Mouse (Mus musculus) limb, embryonic 15.5 days (tissue): Measurements from ENCODE around the gene Isy1. TPM values are rescaled to one million over a fixed set of nuclear protein-coding genes. Genes with fewer than 3 reads are reported as not detected.

Experiments used
- ATAC-seq: fragments of 200-750 bp; cut with Nextera tagmentation; 2 replicates; pipeline ENCODE4 v1.8.0; 2017; ENCODE audit warnings: low read depth, moderate TSS enrichment; ENCODE audit not compliant: insufficient number of reproducible peaks, low FRiP score, low TSS enrichment
- H3K27ac ChIP-seq: fragments of 300-500 bp; sonication (generic); 2 replicates; pipeline ENCODE4 v1.5.1; 2015; ENCODE audit warnings: moderate library complexity, mild to moderate bottlenecking, inconsistent platforms
- H3K27me3 ChIP-seq: fragments of 300-500 bp; sonication (generic); 2 replicates; pipeline ENCODE4 v1.6.1; 2015; ENCODE audit warnings: inconsistent platforms
- H3K36me3 ChIP-seq: fragments of 300-500 bp; sonication (generic); 2 replicates; pipeline ENCODE4 v1.6.1; 2015; ENCODE audit warnings: inconsistent platforms
- H3K4me1 ChIP-seq: fragments of 300-500 bp; sonication (generic); 2 replicates; pipeline ENCODE4 v1.6.1; 2015; ENCODE audit warnings: inconsistent platforms
- H3K4me2 ChIP-seq: fragments of 300-500 bp; sonication (generic); 2 replicates; pipeline ENCODE4 v1.6.1; 2015; ENCODE audit warnings: mild to moderate bottlenecking, inconsistent platforms
- H3K4me3 ChIP-seq: fragments of 300-500 bp; sonication (generic); 2 replicates; pipeline ENCODE4 v1.5.1; 2015; ENCODE audit warnings: mild to moderate bottlenecking, inconsistent platforms
- H3K9ac ChIP-seq: fragments of 300-500 bp; sonication (generic); 2 replicates; pipeline ENCODE4 v1.6.1; 2015; ENCODE audit warnings: inconsistent platforms
- H3K9me3 ChIP-seq: fragments of 300-500 bp; sonication (generic); 2 replicates; pipeline ENCODE4 v1.6.1; 2016; ENCODE audit warnings: inconsistent platforms
- WGBS: fragments of 180-500 bp; shearing (Covaris S2); methylation state at CpG from one replicate; pipeline ENCODE4 v1.1.7; 2015; 5-methylcytosine and 5-hydroxymethylcytosine counted together
- polyA plus RNA-seq: library from polyadenylated mRNA; unstranded; fragments of >200 nt; fragmentation: Nextera tagmentation; extraction: Ambion mirVana; gene quantifications from 2 replicates; pipeline ENCODE4 v1.2.1, GENCODE M21; 2015

Gene Isy1
- polyA plus RNA-seq, 1 experiment from 2014 or later = 45.6 TPM

- H3K27ac ChIP-seq = no peak overlapping the region
- H3K27me3 ChIP-seq = no peaks in the 10 kb centered on the region
- peak overlapping the region; percentile 90; the same call in 1 of the 2 replicates for H3K4me2 ChIP-seq
- H3K36me3 ChIP-seq = peaks cover 4% of the 10 kb centered on the region
- peaks cover 25% of the 10 kb centered on the region for H3K4me1 ChIP-seq
- no peak for ATAC-seq
- H3K4me3 ChIP-seq = peak overlapping the region; percentile 81; the same call in 1 of the 2 replicates
- no peaks in the 10 kb centered on the region for H3K9me3 ChIP-seq
- WGBS = 78% methylated on average over 6 of the region's 6 CpGs
- H3K9ac ChIP-seq = no peak overlapping the region
Measured at GRCm38 (mm10) chr6:87809651-87810161, 28.9 kb downstream of the Isy1 start.

DNA sequence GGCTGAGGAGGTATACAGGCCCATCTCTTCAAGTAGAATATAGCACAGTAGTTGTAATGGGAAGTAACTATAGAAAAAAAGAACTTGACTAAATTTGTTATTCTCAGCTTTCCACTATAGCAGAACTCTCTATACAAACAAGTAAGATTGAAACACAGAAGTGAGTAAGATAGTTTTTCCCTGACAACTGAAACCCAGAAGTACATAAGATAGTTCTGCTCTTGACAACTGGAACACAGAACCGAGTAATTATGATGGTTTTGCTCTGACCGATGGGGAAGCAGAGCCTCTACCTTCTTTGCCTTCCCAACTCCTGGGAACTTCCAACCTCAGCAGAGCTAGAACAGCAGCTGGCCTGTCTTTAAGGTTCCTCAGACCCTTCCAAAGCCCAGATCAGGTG, 29.5 kb downstream of the Isy1 start:
- H3K4me2 ChIP-seq = no peak overlapping the region
- H3K36me3 ChIP-seq = peaks cover 8% of the 10 kb centered on the region
- H3K27ac ChIP-seq = no peak overlapping the region
- no peaks in the 10 kb centered on the region for H3K9me3 ChIP-seq
- ATAC-seq = no peak
- no peaks in the 10 kb centered on the region for H3K27me3 ChIP-seq
- WGBS = 85% methylated on average over 2 of the region's 2 CpGs
- H3K4me1 ChIP-seq = peaks cover 25% of the 10 kb centered on the region
- H3K4me3 ChIP-seq = no peak overlapping the region
- H3K9ac ChIP-seq = no peak overlapping the region

- H3K4me3 ChIP-seq = no peak overlapping the region
- 76% methylated on average over 3 of the region's 3 CpGs for WGBS
- H3K4me2 ChIP-seq = no peak overlapping the region
- H3K9me3 ChIP-seq = no peaks in the 10 kb centered on the region
- H3K36me3 ChIP-seq = peaks cover 7% of the 10 kb centered on the region
- no peak overlapping the region for H3K27ac ChIP-seq
- ATAC-seq = no peak
- H3K27me3 ChIP-seq = no peaks in the 10 kb centered on the region
- peaks cover 25% of the 10 kb centered on the region for H3K4me1 ChIP-seq
- no peak overlapping the region for H3K9ac ChIP-seq
Measured at GRCm38 (mm10) chr6:87808521-87808920, 30.1 kb downstream of the Isy1 start.

DNA sequence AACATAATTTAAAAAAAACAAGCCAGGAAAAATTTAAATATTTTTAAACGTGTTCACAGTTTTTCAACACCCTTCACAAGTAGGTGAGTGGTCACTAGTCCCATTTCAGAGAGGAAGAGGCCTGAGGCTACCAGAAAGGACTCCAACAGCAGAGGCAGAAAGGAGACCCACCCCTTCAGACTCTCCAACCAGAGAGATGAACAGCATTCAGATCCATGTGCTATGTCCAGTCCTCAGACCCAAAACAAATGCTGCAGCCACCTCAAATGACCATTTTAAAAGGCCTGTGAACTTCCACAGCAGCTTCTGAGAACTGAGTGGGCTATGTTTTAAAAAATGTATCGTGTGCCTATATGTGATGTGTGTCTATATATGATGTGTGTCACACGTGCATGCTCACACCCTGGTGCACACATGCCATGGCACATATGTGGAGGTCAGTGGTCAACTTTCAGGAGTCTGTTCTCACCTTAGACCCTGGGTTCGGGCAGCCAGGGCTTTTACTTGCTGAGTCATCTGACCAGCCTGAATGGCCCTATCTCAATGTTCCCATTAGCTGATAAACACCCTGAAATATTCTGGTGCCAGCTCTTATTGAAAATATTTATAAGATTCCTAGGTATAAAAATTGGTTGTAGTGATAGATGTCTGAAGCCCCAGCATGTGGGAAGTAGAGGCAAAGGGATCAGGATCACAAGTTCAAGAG, 30.7 kb downstream of the Isy1 start:
- WGBS = 81% methylated on average over 4 of the region's 4 CpGs
- Histone ChIP-seq H3K9ac (no peak overlapping the region), H3K27me3 (no peaks in the 10 kb centered on the region)

GRCm38 (mm10) chr6:87806857-87807256, 31.7 kb downstream of the Isy1 start:
- no peaks in the 10 kb centered on the region for H3K9me3 ChIP-seq
- H3K27me3 ChIP-seq = no peaks in the 10 kb centered on the region
- H3K27ac ChIP-seq = no peak overlapping the region
- peaks cover 17% of the 10 kb centered on the region for H3K4me1 ChIP-seq
- peaks cover 7% of the 10 kb centered on the region for H3K36me3 ChIP-seq
- WGBS = 63% methylated on average over 2 of the region's 2 CpGs
- no peak for ATAC-seq
- no peak overlapping the region for H3K4me2 ChIP-seq
- H3K9ac ChIP-seq = no peak overlapping the region
- no peak overlapping the region for H3K4me3 ChIP-seq

More for the DNA sequence above, 30.7 kb downstream of the Isy1 start:
- Histone ChIP-seq H3K4me2 (no peak overlapping the region), H3K9me3 (no peaks in the 10 kb centered on the region), H3K36me3 (peaks cover 7% of the 10 kb centered on the region), H3K27ac (no peak overlapping the region), H3K4me3 (no peak overlapping the region), H3K4me1 (peaks cover 25% of the 10 kb centered on the region)
- no peak for ATAC-seq

DNA sequence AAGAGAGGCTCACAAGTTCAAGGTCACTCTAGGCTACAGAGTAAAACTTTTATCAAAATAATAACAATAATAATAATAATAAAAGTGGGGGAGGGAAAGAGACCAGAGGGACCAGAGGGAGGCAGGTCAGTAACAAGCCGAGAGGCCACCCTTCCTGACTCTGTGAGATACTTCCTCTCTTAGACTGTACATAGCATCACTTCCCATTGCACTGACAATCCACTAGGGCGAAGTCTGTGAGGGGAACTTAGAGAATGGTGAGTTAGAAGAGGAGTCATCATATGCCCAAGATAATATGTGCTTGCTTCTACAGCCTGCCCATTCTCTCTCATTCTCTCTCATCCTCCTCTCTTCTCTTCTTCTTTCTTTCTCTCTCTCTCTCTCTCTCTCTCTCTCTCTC, 32.6 kb downstream of the Isy1 start:
- WGBS = 76% methylated on average over 2 of the region's 2 CpGs
- ATAC-seq = no peak

DNA sequence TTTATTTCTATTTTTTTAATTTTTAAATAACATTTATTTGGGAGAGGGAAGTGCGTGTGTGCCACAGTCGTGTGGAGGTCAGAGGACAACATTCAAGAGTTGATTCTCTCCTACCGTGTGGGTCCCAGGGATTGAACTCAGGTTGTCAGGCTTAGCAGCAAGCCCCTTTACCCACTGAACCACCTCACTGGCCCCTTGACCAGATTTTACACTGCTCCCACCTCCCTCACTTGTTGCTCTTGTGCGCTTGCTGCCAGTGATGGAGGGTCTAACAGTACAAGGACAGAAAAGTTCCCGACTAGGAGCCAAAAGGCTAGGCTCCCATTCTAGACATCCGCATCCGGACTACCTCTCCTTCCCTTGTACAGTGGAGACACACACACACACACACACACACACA, 33.1 kb downstream of the Isy1 start:
- Histone ChIP-seq H3K36me3 (peaks cover 7% of the 10 kb centered on the region), H3K27me3 (no peaks in the 10 kb centered on the region), H3K27ac (no peak overlapping the region), H3K4me2 (no peak overlapping the region), H3K4me3 (no peak overlapping the region), H3K9ac (no peak overlapping the region), H3K9me3 (no peaks in the 10 kb centered on the region), H3K4me1 (peaks cover 12% of the 10 kb centered on the region)
- no peak for ATAC-seq
- 88% methylated on average over 7 of the region's 7 CpGs for WGBS

More for the DNA sequence above, 32.6 kb downstream of the Isy1 start:
- no peak overlapping the region for H3K27ac ChIP-seq
- peaks cover 7% of the 10 kb centered on the region for H3K36me3 ChIP-seq
- H3K27me3 ChIP-seq = no peaks in the 10 kb centered on the region
- no peak overlapping the region for H3K4me3 ChIP-seq
- H3K4me1 ChIP-seq = peaks cover 17% of the 10 kb centered on the region
- no peaks in the 10 kb centered on the region for H3K9me3 ChIP-seq
- no peak overlapping the region for H3K4me2 ChIP-seq
- no peak overlapping the region for H3K9ac ChIP-seq

DNA sequence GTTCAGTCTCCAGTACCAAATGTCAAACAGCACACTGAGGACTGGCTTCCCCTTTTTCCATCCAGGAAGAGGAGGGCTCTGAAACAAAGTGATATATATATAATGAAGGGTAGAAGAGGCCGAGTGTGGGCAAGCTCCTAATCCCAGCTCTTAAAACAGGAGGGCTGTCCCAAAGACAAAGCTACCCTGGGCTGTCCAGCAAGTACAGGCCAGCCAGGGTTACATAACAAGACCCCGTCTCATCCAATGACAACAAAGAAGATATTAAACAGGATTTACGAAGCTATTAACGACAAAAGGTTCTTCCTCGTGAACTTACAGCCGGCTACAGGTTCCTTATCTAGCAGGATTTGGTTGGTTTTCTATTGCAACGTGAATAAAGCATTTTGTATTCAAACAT, 33.7 kb downstream of the Isy1 start:
- WGBS = 72% methylated on average over 7 of the region's 7 CpGs
- ATAC-seq = no peak
- H3K4me3 ChIP-seq = no peak overlapping the region
- H3K4me1 ChIP-seq = peaks cover 6% of the 10 kb centered on the region
- no peaks in the 10 kb centered on the region for H3K27me3 ChIP-seq
- no peak overlapping the region for H3K9ac ChIP-seq
- no peaks in the 10 kb centered on the region for H3K9me3 ChIP-seq
- no peak overlapping the region for H3K27ac ChIP-seq
- no peak overlapping the region for H3K4me2 ChIP-seq
- H3K36me3 ChIP-seq = peaks cover 7% of the 10 kb centered on the region

DNA sequence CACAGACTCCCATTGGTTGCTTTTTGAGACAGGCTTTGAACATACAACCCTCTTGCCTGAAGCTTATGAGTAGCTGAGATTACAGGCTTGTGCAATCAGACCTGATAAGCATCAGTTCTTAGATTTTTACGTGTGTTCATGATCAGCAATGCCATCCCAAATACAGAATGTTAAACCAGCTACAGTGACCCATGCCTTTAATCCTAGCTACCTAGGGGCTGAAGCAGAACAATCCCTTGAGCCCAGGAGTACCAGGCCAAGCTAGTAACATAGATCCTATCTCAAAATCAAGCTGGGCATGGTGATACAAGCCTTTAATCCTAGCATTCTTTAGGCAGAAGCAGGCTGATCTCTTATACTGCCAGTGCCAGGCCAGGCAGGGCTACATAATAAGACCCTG, 34.6 kb downstream of the Isy1 start:
- H3K27me3 ChIP-seq = no peaks in the 10 kb centered on the region
- ATAC-seq = no peak
- WGBS = 76% methylated on average over 1 of the region's 1 CpGs
- no peaks in the 10 kb centered on the region for H3K9me3 ChIP-seq
- no peak overlapping the region for H3K4me2 ChIP-seq
- no peaks in the 10 kb centered on the region for H3K4me1 ChIP-seq
- H3K36me3 ChIP-seq = peaks cover 7% of the 10 kb centered on the region
- H3K4me3 ChIP-seq = no peak overlapping the region
- no peak overlapping the region for H3K9ac ChIP-seq
- no peak overlapping the region for H3K27ac ChIP-seq

DNA sequence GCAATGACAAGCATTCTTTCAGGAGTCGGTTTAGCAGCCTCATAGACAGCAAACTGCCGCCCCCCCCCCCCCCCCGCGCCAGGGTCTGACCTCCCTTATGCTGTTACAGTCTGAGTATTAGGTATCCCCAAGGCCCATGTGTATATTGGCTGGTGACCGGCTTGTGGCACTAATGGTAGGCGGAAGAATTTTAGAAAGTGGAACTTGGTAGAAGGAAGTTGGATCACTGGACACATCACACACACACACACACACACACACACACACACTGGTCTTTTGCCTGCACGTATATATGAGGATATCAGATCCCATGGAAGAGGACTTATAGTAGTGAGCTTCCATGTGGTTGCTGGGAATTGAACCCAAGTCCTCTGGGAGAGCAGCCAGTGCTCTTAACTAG, 36.1 kb downstream of the Isy1 start:
- no peak for ATAC-seq
- H3K36me3 ChIP-seq = peaks cover 7% of the 10 kb centered on the region
- no peaks in the 10 kb centered on the region for H3K9me3 ChIP-seq
- no peak overlapping the region for H3K9ac ChIP-seq
- H3K27me3 ChIP-seq = no peaks in the 10 kb centered on the region
- 80% methylated on average over 7 of the region's 7 CpGs for WGBS
- no peaks in the 10 kb centered on the region for H3K4me1 ChIP-seq
- no peak overlapping the region for H3K4me2 ChIP-seq
- H3K27ac ChIP-seq = no peak overlapping the region
- no peak overlapping the region for H3K4me3 ChIP-seq

GRCm38 (mm10) chr6:87799576-87799975, 39.0 kb downstream of the Isy1 start:
- 92% methylated on average over 6 of the region's 6 CpGs for WGBS
- Histone ChIP-seq H3K4me3 (no peak overlapping the region), H3K27ac (no peak overlapping the region), H3K4me1 (0 out of 2 replicates have a peak, but pooled peaks cover 2% of the 10 kb centered on the region), H3K4me2 (no peak overlapping the region), H3K9me3 (no peaks in the 10 kb centered on the region), H3K27me3 (no peaks in the 10 kb centered on the region), H3K9ac (no peak overlapping the region), H3K36me3 (peaks cover 5% of the 10 kb centered on the region)
- no peak for ATAC-seq

- Histone ChIP-seq H3K27me3 (no peaks in the 10 kb centered on the region), H3K27ac (no peak overlapping the region), H3K4me1 (0 out of 2 replicates have a peak, but pooled peaks cover 2% of the 10 kb centered on the region), H3K4me2 (no peak overlapping the region), H3K9ac (no peak overlapping the region), H3K9me3 (no peaks in the 10 kb centered on the region), H3K36me3 (peaks cover 12% of the 10 kb centered on the region), H3K4me3 (no peak overlapping the region)
- 20% methylated on average over 2 of the region's 2 CpGs for WGBS
- no peak for ATAC-seq
Measured at GRCm38 (mm10) chr6:87797321-87797720, 41.3 kb downstream of the Isy1 start.
